Mouse (Mus musculus) liver, embryonic 14.5 days (tissue): Measurements from ENCODE around the gene 5031410I06Rik.
"Not testable (repeated sequence)": the region's sequence is repeated elsewhere in the genome, so short reads cannot be mapped to it uniquely, and the experiment has no call there.

Experiments used
- CTCF ChIP-seq: IDR thresholded peaks from 2 replicates; pipeline ENCODE4 v1.5.1; 2016; ENCODE audit warnings: antibody characterized with exemption, low read depth, control low read depth
- EP300 ChIP-seq: IDR thresholded peaks from 2 replicates; pipeline ENCODE4 v1.6.1; 2016; ENCODE audit warnings: antibody characterized with exemption, low read depth

DNA sequence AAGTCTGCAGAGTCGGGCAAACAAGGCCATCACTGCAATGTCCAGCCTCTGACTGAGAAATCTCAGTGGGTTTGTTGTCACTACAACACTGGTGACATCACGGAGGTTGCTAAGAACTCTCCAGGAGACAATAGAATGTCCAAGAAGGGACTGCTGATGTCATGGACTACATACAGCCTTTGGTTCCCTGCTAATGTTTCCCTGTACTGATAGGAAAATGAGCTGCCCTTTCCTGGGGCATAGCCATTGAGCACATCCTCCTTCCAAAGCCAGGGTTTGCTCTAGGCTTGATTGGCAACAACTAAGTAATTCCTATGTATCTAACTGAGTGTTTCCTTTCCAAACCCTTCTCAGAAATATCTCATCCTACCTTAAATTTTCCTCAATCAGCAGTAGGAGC, 46.7 kb downstream of the 5031410I06Rik start, which contains the start of gene Gm7347:
- not testable (repeated sequence) for TF ChIP-seq EP300, CTCF
